Mouse (Mus musculus) left cerebral cortex, adult 2 months (tissue): ENCODE measurements around the gene Nbeal1. TPM values are rescaled to one million over a fixed set of nuclear protein-coding genes. Genes with fewer than 3 reads are reported as not detected.

Experiments used
- DNase-seq, 2 experiments: peaks; one replicate each; pipeline ENCODE4 v3.0.0; 2021 to 2022; ENCODE audit warnings: low spot score in 2 of 2, mixed read lengths in 1 of 2; ENCODE audit errors: extremely low spot score in 1 of 2
- H3K27ac ChIP-seq: fragments of 200-600 bp; 2 replicates; pipeline ENCODE4 v1.8.1; 2022
- H3K4me3 ChIP-seq: fragments of 200-600 bp; 2 replicates; pipeline ENCODE4 v1.8.1; 2022
- CTCF ChIP-seq: fragments of 200-600 bp; IDR thresholded peaks from 2 replicates; pipeline ENCODE4 v1.8.1; 2022; ENCODE audit warnings: antibody characterized with exemption, mild to moderate bottlenecking, moderate library complexity
- intact Hi-C: fragments of 180-260 bp; cut with DNase I; formaldehyde crosslinking; loops from one replicate; pipeline ENCODE4 v1.15.1; 2025
- total RNA-seq, 2 experiments: library from RNA; stranded (reverse); gene quantifications; 2 replicates each; pipeline ENCODE4 v1.2.3; 2021

Gene Nbeal1
- total RNA-seq, 2 experiments from 2014 or later = 27.9 to 28.5 TPM

DNA sequence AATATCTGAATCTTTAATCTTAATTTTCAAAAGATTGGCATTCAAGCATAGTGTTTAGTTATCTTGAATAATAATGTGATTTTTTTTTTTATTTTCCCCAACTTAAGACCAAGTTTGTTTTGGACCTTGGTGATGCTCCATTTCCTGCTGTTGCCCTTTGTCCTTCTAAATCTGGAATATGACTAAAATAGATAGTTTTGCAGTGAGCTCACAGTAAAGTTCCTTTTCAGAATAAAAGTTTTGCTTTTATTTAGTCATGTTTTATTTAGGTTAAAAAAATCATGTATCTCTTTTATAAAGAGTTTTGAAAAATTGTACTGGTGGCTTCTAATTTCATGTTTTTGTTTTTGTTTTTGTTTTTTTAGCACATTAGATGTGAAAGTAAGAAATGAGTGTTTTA lies 8.1 kb downstream of the Nbeal1 start:
- H3K27ac ChIP-seq = no peak overlapping the region
- H3K4me3 ChIP-seq = no peak overlapping the region
- TF ChIP-seq CTCF = no peak
- intact Hi-C loops = no loop called here
- no peak for DNase-seq

DNA sequence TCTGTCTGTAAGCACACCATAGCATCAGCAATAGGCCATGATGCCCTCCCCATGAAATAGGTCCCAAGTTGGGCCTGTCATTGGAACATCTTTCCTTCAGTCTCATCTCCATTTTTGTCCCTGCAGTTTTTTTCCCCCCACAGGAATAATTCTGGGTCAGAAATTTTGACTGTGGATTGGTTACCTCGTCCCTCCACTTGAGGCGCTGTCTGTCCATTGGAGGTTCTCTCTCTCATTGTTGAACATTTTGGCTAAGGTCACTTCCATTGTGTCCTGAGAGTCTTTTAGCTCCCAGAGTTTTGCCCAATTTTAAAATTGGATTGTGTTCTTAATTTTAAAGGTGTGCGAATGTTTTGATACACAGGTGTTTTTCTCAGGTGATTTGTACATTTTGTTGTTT lies 16.4 kb downstream of the Nbeal1 start:
- Histone ChIP-seq H3K4me3 (no peak overlapping the region), H3K27ac (no peak overlapping the region)
- peak; percentile 37 for TF ChIP-seq CTCF
- no peak for DNase-seq
- intact Hi-C loops = no loop called here

DNA sequence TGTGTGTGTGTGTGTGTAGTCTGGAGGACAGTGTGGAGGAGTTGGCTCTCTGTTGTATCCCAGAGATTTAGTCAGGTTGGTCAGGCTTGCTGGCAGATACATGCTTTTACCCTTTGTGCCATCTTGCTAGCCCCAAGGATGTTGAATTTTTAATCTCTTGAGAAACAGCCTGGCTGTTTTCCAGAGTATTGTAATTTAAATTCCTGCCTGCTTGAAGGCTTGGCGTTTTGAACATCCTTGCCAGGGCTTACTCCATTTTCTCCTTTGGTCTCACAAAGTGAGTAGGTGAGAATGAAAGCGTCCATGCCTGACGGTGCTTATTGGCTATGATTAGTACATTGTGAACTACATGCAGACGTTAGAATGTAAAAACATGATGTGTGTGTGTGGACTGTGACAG lies 18.6 kb downstream of the Nbeal1 start:
- no peak for DNase-seq
- TF ChIP-seq CTCF = no peak

DNA sequence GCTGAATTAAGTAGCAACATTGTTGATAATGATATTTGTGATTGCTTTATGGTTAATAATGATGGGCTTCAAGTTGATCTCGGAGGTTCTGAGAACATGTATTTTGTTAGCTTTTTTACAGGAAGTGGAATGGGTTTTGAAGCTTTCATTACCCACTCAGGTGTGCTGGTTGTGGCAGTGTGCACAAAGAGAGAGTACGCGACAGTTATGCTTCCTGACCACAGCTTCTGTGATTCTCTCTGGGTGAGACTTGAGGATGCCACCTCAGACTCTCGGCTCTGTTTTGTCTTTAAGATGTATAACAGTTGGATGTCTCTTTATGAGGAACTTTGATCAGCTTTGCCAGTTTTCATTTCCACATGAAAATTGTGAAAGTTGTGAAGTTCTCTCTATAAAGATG lies 55.9 kb downstream of the Nbeal1 start:
- DNase-seq = no peak
- Histone ChIP-seq H3K27ac (no peak overlapping the region), H3K4me3 (no peak overlapping the region)
- TF ChIP-seq CTCF = no peak
- intact Hi-C loops = no loop called here

More for the DNA sequence above, 18.6 kb downstream of the Nbeal1 start:
- H3K4me3 ChIP-seq = no peak overlapping the region
- H3K27ac ChIP-seq = no peak overlapping the region
- intact Hi-C loops = no loop called here

DNA sequence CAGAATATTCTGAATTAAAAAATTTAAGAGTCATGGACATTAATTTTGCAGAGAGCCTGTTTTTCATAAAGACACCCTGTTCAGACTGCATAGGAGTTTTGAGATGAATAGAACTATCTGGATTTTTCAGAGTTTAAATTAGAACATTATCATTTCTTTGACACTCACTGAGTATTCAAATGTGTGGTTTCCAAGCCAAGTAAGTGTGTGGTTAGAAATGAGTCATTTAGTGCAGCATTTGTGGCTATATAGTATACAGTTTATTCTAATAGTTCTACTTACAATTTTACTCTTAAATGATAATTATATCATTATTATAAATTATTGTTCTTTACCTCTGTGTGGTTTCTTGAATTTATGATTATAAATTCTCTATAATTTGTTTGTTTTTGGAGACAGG lies 60.0 kb downstream of the Nbeal1 start:
- Histone ChIP-seq H3K27ac (no peak overlapping the region), H3K4me3 (no peak overlapping the region)
- TF ChIP-seq CTCF = no peak
- no peak for DNase-seq
- intact Hi-C loops = no loop called here

DNA sequence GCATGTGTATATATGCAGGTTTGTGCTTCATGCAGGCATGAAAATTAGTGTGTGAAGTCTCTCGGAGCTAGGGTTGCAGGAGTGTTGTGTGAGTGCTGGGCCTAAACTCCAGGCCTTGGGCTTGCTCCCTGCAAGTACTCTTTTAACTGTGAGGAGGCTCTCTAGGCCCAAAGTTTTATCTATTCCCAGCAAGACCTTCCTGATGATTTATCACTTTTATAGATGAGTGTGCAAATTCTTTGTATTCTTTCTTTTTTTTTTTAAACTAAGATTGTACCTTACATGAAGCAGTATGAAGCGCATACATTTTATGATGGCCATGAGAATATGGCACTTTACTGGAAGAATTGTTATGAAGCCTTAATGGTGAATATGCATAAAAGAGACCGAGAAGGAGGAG lies 87.7 kb downstream of the Nbeal1 start:
- DNase-seq = no peak
- intact Hi-C loops = no loop called here
- TF ChIP-seq CTCF = no peak
- Histone ChIP-seq H3K4me3 (no peak overlapping the region), H3K27ac (no peak overlapping the region)

DNA sequence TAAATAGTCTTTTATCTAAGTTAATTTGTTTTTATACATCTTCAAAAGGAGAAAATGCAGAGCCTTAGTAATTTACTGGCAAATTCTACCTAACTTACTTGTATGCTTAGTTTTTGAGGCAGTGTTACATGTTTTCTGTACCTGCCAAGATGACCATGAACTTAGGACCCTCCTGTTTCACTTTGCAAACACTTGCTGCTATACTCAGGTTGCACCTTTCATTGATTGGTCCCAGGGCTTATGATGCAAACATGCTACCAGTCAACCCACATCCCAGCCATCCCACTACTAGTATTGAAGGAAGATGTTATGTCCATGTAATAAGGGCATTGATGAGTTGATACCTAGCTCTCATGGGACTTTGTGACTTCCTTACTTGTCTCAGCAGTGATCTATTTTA lies 88.9 kb downstream of the Nbeal1 start:
- no peak for TF ChIP-seq CTCF
- intact Hi-C loops = no loop called here
- H3K4me3 ChIP-seq = no peak overlapping the region
- DNase-seq = no peak
- H3K27ac ChIP-seq = no peak overlapping the region

DNA sequence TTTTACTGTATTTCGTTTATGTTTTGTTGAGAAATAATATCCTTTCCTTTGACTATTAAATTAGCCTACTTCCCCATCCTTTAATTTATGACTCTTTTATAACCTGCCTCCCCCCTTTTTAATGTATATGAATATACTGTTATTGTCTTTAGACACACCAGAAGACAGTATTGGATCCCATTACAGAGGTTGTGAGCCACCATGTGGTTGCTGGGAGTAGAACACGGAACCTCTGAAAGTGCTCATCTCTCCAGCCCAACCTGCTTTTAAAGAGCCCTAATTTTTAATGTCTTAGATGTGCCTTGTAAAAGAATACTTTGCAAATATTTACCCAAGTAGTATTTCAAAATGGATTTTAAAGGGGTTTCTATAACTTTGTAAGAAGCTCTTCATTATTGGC lies 92.1 kb downstream of the Nbeal1 start:
- intact Hi-C loops = loop anchor here (5.0 kb wide), 1 partner anchor 690 kb away; no protein-coding TSS in a partner anchor
- DNase-seq = no peak
- Histone ChIP-seq H3K4me3 (no peak overlapping the region), H3K27ac (no peak overlapping the region)
- TF ChIP-seq CTCF = peak; percentile 48

DNA sequence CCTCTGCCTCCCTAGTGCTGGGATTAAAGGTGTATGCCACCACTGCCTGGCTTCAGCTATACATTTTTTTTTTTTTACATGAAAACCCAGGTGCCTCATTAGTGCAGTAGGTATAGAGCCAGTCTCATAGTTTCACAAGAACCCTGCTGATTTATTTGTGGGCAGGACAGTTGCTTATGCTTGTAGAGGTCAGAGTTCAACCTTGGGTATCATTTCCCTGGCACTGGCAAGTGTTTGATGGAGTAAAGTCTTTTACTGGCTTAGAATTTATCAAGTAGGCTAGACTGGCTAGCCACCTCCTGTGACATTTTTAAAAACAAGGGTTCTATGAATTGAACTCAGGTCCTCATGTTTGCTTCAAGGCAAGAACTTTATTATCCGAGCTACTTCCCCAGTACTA lies 113.5 kb downstream of the Nbeal1 start:
- no peak overlapping the region for H3K4me3 ChIP-seq
- no peak overlapping the region for H3K27ac ChIP-seq
- no peak for DNase-seq
- no peak for TF ChIP-seq CTCF
- intact Hi-C loops = no loop called here

DNA sequence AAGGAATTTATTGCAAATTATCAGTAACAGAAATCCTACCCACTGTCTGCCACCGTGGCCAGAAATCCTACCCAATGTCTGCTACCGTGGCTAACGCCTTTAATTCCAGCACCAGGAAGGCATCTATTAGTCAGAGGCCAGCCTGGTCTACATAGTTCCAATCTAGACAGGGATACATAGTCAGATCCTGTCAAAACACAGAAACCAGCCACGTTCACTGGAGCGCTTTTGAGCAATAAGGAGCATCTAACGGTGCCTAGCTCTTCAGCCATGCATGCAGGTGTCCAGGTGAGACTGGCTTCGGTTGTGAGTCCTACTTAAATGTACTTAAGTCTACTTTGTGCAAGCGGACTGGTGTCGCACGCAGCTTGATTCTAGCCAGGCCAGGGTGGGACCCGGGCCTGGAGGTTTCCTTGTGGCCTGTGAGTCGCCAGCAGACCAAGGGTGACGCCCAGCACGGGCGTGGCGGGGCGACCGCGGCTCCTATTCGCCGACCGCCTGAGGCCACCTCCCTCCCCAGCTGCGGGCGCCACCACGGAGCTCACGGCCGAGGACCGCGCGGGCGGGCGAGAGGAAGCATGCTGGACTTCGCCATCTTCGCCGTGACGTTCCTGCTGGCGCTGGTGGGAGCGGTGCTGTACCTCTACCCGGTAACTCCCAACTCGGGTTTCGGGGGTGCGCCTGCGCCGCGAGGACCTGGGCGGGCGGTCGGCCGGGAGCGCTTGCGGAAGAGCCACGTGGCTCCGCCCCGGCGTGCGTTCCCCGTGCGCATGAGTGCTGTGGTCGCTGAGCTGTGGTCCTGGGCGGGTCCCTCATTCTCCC lies 162.6 kb downstream of the Nbeal1 start, which contains the start of gene Cyp20a1:
Cyp20a1 (plus strand) TSS at position 516 of the 822 bp plus-strand sequence.
- intact Hi-C loops = loop anchor here (1.0 to 10.0 kb wide), 4 partner anchors 66 to 519 kb away; partner anchors contain the start of genes Abi2 and Nbeal1
- DNase-seq = peak; percentile 92 to 93

DNA sequence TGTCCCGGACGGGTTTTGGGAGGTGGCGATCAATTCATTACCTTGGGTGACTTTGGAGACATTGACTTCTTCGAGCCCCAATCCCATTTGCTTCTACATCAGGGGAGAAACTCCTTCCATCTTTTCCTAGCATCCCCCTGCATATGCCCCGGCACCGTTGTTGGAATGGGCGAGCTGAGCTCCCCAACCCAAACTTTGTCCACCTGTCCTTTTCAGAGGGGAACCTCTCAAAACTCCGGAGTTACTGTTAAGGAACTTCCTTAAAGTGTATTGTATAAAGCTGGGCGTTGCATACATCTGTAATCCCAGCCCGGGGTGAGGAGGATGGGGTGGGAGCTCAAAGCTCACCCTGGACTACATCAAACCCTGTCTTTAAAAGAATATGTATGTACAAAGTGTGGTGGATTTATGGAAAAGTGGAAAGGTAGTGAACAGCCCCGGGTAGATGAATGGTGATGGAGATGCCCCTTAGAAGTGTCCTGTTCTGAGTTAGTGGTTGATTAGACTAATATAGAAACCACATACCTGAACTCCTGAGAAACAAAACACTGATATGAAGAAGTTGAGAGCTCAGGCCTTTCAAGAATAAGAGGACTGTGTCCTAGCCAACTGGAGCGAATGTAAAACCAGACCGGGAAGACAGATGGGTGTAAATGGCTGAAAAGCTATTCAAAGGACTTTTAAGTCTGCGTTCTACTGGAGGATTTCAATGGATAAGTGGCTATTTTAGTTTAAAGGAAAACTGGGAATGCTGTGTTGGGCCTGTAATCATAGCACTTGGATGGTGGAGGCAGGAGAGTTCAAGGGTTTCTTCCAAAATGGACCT lies 163.4 kb downstream of the Nbeal1 start:
- peak overlapping the region; percentile 70 for H3K4me3 ChIP-seq
- TF ChIP-seq CTCF = no peak
- no peak for DNase-seq
- intact Hi-C loops = loop anchor here (1.0 to 10.0 kb wide), 4 partner anchors 65 to 518 kb away; partner anchors contain the start of genes Abi2 and Nbeal1
- H3K27ac ChIP-seq = peak overlapping the region; percentile 84

More for the DNA sequence above, 162.6 kb downstream of the Nbeal1 start, which contains the start of gene Cyp20a1:
- TF ChIP-seq CTCF = no peak; the same call in 1 of the 2 replicates
- Histone ChIP-seq H3K4me3 (peak within 1 kb of the TSS; percentile 70), H3K27ac (peak within 1 kb of the TSS; percentile 84)

DNA sequence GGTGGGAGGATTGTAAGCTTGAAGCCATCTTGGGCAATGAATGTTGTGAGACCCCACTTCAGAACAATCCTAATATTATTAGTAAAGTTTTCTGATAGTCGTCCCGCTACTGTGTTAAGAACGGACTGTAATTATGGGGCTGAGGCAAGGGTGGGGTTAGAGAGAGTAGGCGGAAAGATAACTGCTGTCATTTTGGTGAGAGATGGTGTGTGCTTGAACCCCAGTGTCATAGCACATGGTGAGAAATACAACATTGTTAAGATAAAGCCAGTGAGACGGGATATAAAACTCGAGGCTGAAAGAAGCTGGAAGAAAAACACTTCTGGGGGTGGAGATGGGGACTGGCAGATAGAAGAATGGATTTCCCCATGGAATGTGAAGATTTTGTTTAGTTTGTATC lies 164.3 kb downstream of the Nbeal1 start:
- intact Hi-C loops = loop anchor here (5.0 to 10.0 kb wide), 2 partner anchors 320 to 518 kb away; no protein-coding TSS in a partner anchor
- H3K4me3 ChIP-seq = no peak overlapping the region
- no peak overlapping the region for H3K27ac ChIP-seq
- TF ChIP-seq CTCF = no peak
- no peak for DNase-seq
